Mouse (Mus musculus) E14TG2a.4 (cell line): Measurements from ENCODE around the gene Tas2r116.

Experiments used
- H3K27me3 ChIP-seq: 2 replicates; pipeline ENCODE4 v1.6.1; 2014; ENCODE audit warnings: low read length, control low read depth; ENCODE audit not compliant: insufficient read depth
- H3K36me3 ChIP-seq: 2 replicates; pipeline ENCODE4 v1.6.1; 2014; ENCODE audit warnings: low read length, control low read depth; ENCODE audit not compliant: insufficient read depth
- H3K4me1 ChIP-seq: replicated peaks from 2 replicates; pipeline ENCODE4 v1.6.1; 2014; ENCODE audit warnings: low read depth, low read length, control low read depth
- H3K4me3 ChIP-seq: replicated peaks from 2 replicates; pipeline ENCODE4 v1.5.1; 2014; ENCODE audit warnings: mild to moderate bottlenecking, low read length
- H3K9me3 ChIP-seq: 2 replicates; pipeline ENCODE4 v1.6.1; 2014; ENCODE audit warnings: low read length, control low read depth
- CTCF ChIP-seq: conservative IDR thresholded peaks from 2 replicates; pipeline ENCODE4 v1.5.1; 2014; ENCODE audit warnings: low read length
- NANOG ChIP-seq: IDR thresholded peaks from 2 replicates; pipeline ENCODE4 v1.6.1; 2014; ENCODE audit warnings: borderline replicate concordance, low read length, mixed read lengths
- POU5F1 ChIP-seq: IDR thresholded peaks from 2 replicates; pipeline ENCODE4 v1.6.1; 2014; ENCODE audit warnings: low read length, borderline replicate concordance

Tas2r116 gene

GRCm38 (mm10) chr6:132855138-132855537 is at the start of gene Tas2r116:
TSS of gene Tas2r116 (plus strand) at chr6:132855438.
- no peaks in the 10 kb centered on the region for H3K4me1 ChIP-seq
- H3K36me3 ChIP-seq = no peaks in the 10 kb centered on the region
- no peaks in the 10 kb centered on the region for H3K9me3 ChIP-seq
- no peak within 1 kb of the TSS for H3K4me3 ChIP-seq
- no peaks in the 10 kb centered on the region for H3K27me3 ChIP-seq
- TF ChIP-seq POU5F1 (no peak), CTCF (no peak), NANOG (no peak)

- no peak within 1 kb of the TSS for H3K4me3 ChIP-seq
- H3K9me3 ChIP-seq = no peaks in the 10 kb centered on the region
- TF ChIP-seq NANOG = no peak
- TF ChIP-seq CTCF = no peak
- TF ChIP-seq POU5F1 = no peak
- no peaks in the 10 kb centered on the region for H3K27me3 ChIP-seq
- H3K4me1 ChIP-seq = no peaks in the 10 kb centered on the region
- no peaks in the 10 kb centered on the region for H3K36me3 ChIP-seq
Observed at GRCm38 (mm10) chr6:132846842-132847241, 8.4 kb upstream of the Tas2r116 start, which contains the start of gene Tas2r123. TSS of gene Tas2r123 (plus strand) at chr6:132847142.

GRCm38 (mm10) chr6:132867708-132868107 is 12.5 kb downstream of the Tas2r116 start, which contains the start of gene Tas2r110:
TSS of gene Tas2r110 (plus strand) at chr6:132868008.
- Histone ChIP-seq H3K27me3 (no peaks in the 10 kb centered on the region), H3K4me3 (no peak within 1 kb of the TSS), H3K4me1 (no peaks in the 10 kb centered on the region), H3K36me3 (no peaks in the 10 kb centered on the region), H3K9me3 (no peaks in the 10 kb centered on the region)
- TF ChIP-seq POU5F1 (no peak), NANOG (no peak), CTCF (no peak)

- Histone ChIP-seq H3K9me3 (no peaks in the 10 kb centered on the region), H3K4me1 (no peaks in the 10 kb centered on the region), H3K4me3 (no peak within 1 kb of the TSS), H3K27me3 (no peaks in the 10 kb centered on the region), H3K36me3 (no peaks in the 10 kb centered on the region)
- TF ChIP-seq CTCF = no peak
- TF ChIP-seq NANOG = no peak
- no peak for TF ChIP-seq POU5F1
Observed at GRCm38 (mm10) chr6:132892711-132893110, 37.5 kb downstream of the Tas2r116 start, which contains the start of gene Tas2r113. TSS of gene Tas2r113 (plus strand) at chr6:132893011.
